Mouse (Mus musculus) neural tube, embryonic 14.5 days (tissue): ENCODE results near the gene Bri3. TPM values are rescaled to one million over a fixed set of nuclear protein-coding genes. Genes with fewer than 3 reads are reported as not detected.

ENCODE experiments used
- ATAC-seq: fragments of 200-750 bp; cut with Nextera tagmentation; 2 replicates; pipeline ENCODE4 v1.8.0; 2017; ENCODE audit warnings: low read depth, mild to moderate bottlenecking, moderate TSS enrichment, moderate library complexity
- H3K27ac ChIP-seq: fragments of 300-500 bp; sonication (generic); 2 replicates; pipeline ENCODE4 v1.5.1; 2014; ENCODE audit warnings: low read depth, mild to moderate bottlenecking, control low read depth, low read length, moderate library complexity, mixed read lengths
- H3K27me3 ChIP-seq: fragments of 300-500 bp; sonication (generic); 2 replicates; pipeline ENCODE4 v1.6.1; 2014; ENCODE audit warnings: low read length; ENCODE audit not compliant: control insufficient read depth, insufficient read depth
- H3K36me3 ChIP-seq: fragments of 300-500 bp; sonication (generic); 2 replicates; pipeline ENCODE4 v1.6.1; 2014; ENCODE audit warnings: low read length, mixed read lengths; ENCODE audit not compliant: control insufficient read depth, insufficient read depth
- H3K4me1 ChIP-seq: fragments of 300-500 bp; sonication (generic); 2 replicates; pipeline ENCODE4 v1.6.1; 2014; ENCODE audit warnings: low read length; ENCODE audit not compliant: control insufficient read depth, insufficient read depth
- H3K4me2 ChIP-seq: fragments of 300-500 bp; sonication (generic); 2 replicates; pipeline ENCODE4 v1.6.1; 2014; ENCODE audit warnings: mild to moderate bottlenecking, low read depth, low read length, control low read depth
- H3K4me3 ChIP-seq: fragments of 300-500 bp; sonication (generic); 2 replicates; pipeline ENCODE4 v1.5.1; 2014; ENCODE audit warnings: low read depth, low read length, control low read depth, mixed read lengths
- H3K9ac ChIP-seq: fragments of 300-500 bp; sonication (generic); replicated peaks from 2 replicates; pipeline ENCODE4 v1.6.1; 2014; ENCODE audit warnings: low read depth, mild to moderate bottlenecking, control low read depth, low read length, mixed read lengths
- H3K9me3 ChIP-seq: fragments of 300-500 bp; sonication (generic); 2 replicates; pipeline ENCODE4 v1.6.1; 2016; ENCODE audit warnings: low read length; ENCODE audit not compliant: control insufficient read depth
- WGBS: fragments of 180-500 bp; shearing (Covaris S2); extraction: QIAGEN DNeasy Blood & Tissue Kit; methylation state at CpG from one replicate; pipeline ENCODE4 v1.1.7; 2014; 5-methylcytosine and 5-hydroxymethylcytosine counted together
- polyA plus RNA-seq: library from polyadenylated mRNA; unstranded; fragments of >200 nt; fragmentation: Nextera tagmentation; extraction: Ambion mirVana; gene quantifications from 2 replicates; pipeline ENCODE4 v1.2.1, GENCODE M21; 2014

Gene Bri3
- polyA plus RNA-seq, 1 experiment from 2014 or later: 114 TPM

DNA sequence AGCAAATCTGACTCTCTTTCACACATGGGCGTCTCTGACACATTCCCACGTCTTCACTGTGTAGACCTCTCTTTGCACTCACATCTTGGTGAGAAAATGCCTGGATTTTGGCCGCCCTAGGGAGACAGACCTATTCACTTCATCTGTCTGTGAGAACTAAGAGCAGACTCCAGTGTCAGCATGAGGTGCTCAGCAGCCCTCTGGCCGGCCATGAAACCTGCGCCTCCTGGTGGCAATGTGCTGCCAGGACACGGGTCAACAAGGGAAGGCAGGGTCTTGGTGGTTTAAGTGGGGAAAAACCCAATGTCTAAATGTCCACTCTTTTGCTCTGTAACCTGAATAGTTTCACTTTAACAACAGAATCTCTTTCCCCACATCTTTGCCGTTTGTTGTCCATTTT is 29.8 kb upstream of the Bri3 start:
- no peak overlapping the region for H3K9ac ChIP-seq
- H3K4me2 ChIP-seq: no peak overlapping the region
- no peaks in the 10 kb centered on the region for H3K4me1 ChIP-seq
- H3K27ac ChIP-seq: no peak overlapping the region
- no peaks in the 10 kb centered on the region for H3K9me3 ChIP-seq
- peaks cover 25% of the 10 kb centered on the region for H3K36me3 ChIP-seq
- 37% methylated on average over 7 of the region's 7 CpGs for WGBS
- H3K27me3 ChIP-seq: no peaks in the 10 kb centered on the region
- ATAC-seq: no peak
- no peak overlapping the region for H3K4me3 ChIP-seq

DNA sequence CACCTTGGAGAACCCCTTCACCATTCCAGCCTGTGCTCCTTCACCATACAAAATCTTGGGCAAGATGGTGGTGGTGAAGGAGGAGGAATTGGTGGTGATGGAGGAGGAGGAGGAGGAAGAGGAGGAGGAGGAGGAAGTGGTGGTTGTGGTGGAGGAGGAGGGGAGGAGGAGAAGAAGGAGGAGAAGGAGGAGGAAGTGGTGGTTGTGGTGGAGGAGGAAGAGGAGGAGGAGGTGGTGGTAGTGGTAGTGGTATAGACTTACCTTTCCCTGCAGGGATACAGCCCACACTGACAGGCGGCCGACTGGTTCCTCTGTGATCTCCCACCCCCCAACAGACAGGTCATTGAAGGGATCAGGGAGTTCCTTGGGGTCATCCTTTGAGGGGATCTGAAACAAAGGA is 28.2 kb upstream of the Bri3 start:
- Histone ChIP-seq H3K27me3 (no peaks in the 10 kb centered on the region), H3K9ac (no peak overlapping the region), H3K4me3 (no peak overlapping the region), H3K27ac (no peak overlapping the region), H3K9me3 (no peaks in the 10 kb centered on the region), H3K4me2 (no peak overlapping the region), H3K36me3 (peaks cover 19% of the 10 kb centered on the region), H3K4me1 (no peaks in the 10 kb centered on the region)
- no peak for ATAC-seq
- 95% methylated on average over 2 of the region's 2 CpGs for WGBS

DNA sequence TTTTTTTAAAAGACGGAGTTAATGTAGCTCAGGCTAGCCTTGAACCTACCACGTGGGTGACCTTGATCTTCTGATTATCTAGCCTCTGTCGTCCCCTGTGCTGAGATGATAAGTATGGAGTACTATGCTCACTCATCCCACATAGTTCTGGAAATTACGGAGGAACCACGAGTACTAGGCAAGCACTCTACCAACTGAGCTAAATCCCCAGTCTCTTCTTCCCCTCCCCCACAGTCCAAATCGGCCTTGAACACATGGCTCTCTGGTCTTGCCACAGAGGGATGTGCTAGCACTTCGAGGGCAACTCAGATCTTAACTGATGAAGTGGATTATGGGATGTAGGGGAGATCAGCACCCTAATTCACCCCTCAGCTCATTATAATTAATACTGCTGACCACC is 26.2 kb upstream of the Bri3 start:
- H3K4me2 ChIP-seq: no peak overlapping the region
- no peak overlapping the region for H3K9ac ChIP-seq
- peaks cover 9% of the 10 kb centered on the region; the same call in 1 of the 2 replicates for H3K4me1 ChIP-seq
- H3K36me3 ChIP-seq: peaks cover 15% of the 10 kb centered on the region
- WGBS: 93% methylated on average over 7 of the region's 7 CpGs
- H3K27ac ChIP-seq: no peak overlapping the region
- no peaks in the 10 kb centered on the region for H3K27me3 ChIP-seq
- no peak for ATAC-seq
- H3K9me3 ChIP-seq: no peaks in the 10 kb centered on the region
- no peak overlapping the region for H3K4me3 ChIP-seq

DNA sequence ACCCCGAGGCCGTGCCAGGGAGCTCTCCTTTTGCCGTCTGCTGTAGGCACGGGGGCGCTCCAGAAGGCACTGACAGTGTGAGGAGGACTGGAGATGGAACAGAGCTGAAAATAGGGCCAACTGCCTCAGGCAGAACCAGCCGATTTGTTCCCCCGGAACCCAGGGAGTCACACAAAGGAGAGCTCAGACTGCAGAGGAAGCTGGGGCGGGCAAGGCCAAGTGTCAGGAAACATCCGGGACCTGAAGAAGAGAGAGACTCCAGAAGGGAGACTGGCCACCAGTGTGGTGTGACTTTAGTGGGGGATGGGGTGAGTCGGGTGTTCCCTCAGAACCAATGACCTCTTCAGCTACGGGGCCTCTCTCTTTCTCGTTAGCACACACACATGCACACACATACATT is 24.9 kb upstream of the Bri3 start:
- no peak for ATAC-seq
- WGBS: 74% methylated on average over 12 of the region's 12 CpGs

DNA sequence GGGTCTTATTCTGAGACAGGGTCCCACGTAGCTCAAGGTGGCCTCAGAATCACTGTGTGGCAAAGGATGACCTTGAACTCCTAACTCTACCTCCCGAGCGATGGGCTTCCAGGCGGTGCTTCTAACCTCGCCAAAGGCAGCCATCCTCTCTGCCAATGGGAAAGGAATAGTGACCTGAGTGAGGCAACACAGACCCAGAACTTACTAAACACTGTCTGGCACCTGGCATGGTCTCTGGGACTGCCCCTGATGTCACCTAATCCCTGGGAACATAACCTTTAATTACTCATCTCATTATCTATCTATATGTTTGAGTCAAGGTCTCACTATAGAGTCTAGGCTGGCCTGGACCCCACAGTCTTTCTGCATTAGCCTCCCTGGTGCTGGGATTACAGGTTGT is 24.3 kb upstream of the Bri3 start:
- H3K4me1 ChIP-seq: peaks cover 14% of the 10 kb centered on the region
- H3K4me3 ChIP-seq: no peak overlapping the region
- no peaks in the 10 kb centered on the region for H3K9me3 ChIP-seq
- H3K27me3 ChIP-seq: no peaks in the 10 kb centered on the region
- 0 out of 2 replicates have a peak, but pooled peaks cover 7% of the 10 kb centered on the region for H3K36me3 ChIP-seq
- no peak overlapping the region for H3K27ac ChIP-seq
- H3K4me2 ChIP-seq: no peak overlapping the region
- no peak for ATAC-seq
- WGBS: 94% methylated on average over 5 of the region's 5 CpGs
- H3K9ac ChIP-seq: no peak overlapping the region

More for the DNA sequence above, 24.9 kb upstream of the Bri3 start:
- Histone ChIP-seq H3K9ac (no peak overlapping the region), H3K9me3 (no peaks in the 10 kb centered on the region), H3K4me1 (peaks cover 12% of the 10 kb centered on the region), H3K36me3 (0 out of 2 replicates have a peak, but pooled peaks cover 7% of the 10 kb centered on the region), H3K4me2 (no peak overlapping the region), H3K4me3 (no peak overlapping the region), H3K27me3 (no peaks in the 10 kb centered on the region), H3K27ac (no peak overlapping the region)

DNA sequence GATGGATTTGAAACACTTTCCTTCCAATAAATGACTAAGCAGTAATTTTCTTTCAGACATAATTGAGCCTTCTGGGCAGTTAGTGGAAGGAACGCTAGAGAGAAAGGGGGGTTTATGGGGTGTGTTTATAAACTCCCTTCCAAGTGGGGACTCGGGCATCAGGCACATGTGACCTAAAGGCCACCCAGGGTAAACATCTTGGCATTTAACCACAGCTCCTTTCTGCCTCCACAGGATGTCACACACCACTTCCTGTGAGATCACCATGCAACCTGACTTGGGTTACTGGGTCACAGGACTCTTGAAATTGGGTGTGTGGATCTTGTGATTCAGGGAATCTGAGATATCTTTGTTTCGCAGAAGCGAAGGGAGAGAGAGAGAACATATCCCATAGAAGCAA is 22.9 kb upstream of the Bri3 start:
- Histone ChIP-seq H3K36me3 (0 out of 2 replicates have a peak, but pooled peaks cover 1% of the 10 kb centered on the region), H3K4me3 (no peak overlapping the region), H3K4me2 (no peak overlapping the region)

DNA sequence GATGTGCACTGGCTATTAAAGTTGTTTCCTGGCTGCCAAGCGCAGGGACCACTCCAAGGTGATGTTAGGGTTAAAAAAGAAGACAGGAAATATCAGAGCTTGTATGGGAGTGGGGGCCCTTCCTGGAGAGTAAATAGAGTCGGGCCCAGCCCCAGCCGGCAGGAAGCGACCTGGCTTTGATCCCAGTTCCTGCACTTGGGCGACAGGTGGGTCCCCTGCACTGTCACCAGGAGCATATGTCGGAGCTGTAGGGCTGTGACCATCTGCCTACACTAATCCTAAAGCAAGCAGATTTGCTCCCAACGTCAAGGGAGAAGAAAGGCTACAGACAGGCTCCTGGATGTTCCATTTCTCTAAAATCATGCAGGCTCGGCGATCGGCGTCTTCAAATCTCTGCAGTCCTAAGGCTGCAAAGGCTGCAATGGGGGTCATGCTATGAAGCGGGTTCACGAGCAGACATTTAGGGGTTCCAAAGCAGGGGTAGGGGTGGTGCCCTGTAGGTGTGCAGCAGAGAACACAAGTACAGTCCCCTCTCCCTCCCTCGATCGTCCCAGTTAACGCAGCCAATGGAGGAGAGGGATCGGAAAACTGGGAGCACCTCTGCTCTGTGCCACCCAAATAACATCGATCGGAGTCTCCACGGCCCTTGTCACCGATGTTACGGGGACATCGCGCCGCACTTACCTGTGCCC is 21.3 kb upstream of the Bri3 start:
- H3K27ac ChIP-seq: peak overlapping the region; percentile 45
- WGBS: 5% methylated on average over 25 of the region's 25 CpGs
- peak overlapping the region; percentile 44 for H3K4me3 ChIP-seq
- no peaks in the 10 kb centered on the region for H3K36me3 ChIP-seq
- peak; percentile 74; the same call in 1 of the 2 replicates for ATAC-seq
- peaks cover 14% of the 10 kb centered on the region for H3K4me1 ChIP-seq
- no peaks in the 10 kb centered on the region for H3K9me3 ChIP-seq
- no peaks in the 10 kb centered on the region for H3K27me3 ChIP-seq
- H3K4me2 ChIP-seq: peak overlapping the region; percentile 83
- peak overlapping the region; percentile 56 for H3K9ac ChIP-seq

More for the DNA sequence above, 22.9 kb upstream of the Bri3 start:
- Histone ChIP-seq H3K4me1 (peaks cover 14% of the 10 kb centered on the region), H3K27ac (no peak overlapping the region), H3K27me3 (no peaks in the 10 kb centered on the region), H3K9me3 (no peaks in the 10 kb centered on the region), H3K9ac (no peak overlapping the region)
- 69% methylated on average over 4 of the region's 4 CpGs for WGBS
- ATAC-seq: no peak

DNA sequence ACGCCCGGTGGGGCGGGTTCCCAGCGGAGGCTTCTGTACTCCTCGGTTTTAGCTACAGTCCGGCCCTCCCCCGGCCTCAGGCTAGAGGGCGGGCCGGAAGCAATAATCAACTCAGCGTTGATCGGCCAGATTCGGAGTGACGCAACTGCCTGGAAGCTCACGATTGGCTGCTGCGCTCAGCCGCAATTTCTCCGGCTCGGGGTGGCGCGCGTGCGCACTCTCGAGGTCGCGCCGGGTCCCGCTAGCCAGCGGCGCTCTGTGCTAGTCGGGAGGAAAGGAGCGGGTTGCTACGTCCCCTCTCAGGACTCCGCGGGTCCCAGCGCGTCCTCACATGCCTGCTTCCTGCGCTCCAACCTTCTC is 20.8 kb upstream of the Bri3 start, which contains the start of gene Tecpr1:
Gene Tecpr1, minus strand, starts transcription at position 113 of the 360 bp plus-strand sequence.
- H3K27me3 ChIP-seq: no peaks in the 10 kb centered on the region
- H3K27ac ChIP-seq: peak within 1 kb of the TSS; percentile 45
- H3K4me1 ChIP-seq: peaks cover 14% of the 10 kb centered on the region
- under 1% methylated on average over 28 of the region's 37 CpGs for WGBS
- H3K36me3 ChIP-seq: no peaks in the 10 kb centered on the region
- H3K9me3 ChIP-seq: no peaks in the 10 kb centered on the region
- H3K9ac ChIP-seq: peak within 1 kb of the TSS; percentile 56
- H3K4me3 ChIP-seq: peak within 1 kb of the TSS; percentile 44
- peak within 1 kb of the TSS; percentile 83 for H3K4me2 ChIP-seq
- ATAC-seq: peak; percentile 96

DNA sequence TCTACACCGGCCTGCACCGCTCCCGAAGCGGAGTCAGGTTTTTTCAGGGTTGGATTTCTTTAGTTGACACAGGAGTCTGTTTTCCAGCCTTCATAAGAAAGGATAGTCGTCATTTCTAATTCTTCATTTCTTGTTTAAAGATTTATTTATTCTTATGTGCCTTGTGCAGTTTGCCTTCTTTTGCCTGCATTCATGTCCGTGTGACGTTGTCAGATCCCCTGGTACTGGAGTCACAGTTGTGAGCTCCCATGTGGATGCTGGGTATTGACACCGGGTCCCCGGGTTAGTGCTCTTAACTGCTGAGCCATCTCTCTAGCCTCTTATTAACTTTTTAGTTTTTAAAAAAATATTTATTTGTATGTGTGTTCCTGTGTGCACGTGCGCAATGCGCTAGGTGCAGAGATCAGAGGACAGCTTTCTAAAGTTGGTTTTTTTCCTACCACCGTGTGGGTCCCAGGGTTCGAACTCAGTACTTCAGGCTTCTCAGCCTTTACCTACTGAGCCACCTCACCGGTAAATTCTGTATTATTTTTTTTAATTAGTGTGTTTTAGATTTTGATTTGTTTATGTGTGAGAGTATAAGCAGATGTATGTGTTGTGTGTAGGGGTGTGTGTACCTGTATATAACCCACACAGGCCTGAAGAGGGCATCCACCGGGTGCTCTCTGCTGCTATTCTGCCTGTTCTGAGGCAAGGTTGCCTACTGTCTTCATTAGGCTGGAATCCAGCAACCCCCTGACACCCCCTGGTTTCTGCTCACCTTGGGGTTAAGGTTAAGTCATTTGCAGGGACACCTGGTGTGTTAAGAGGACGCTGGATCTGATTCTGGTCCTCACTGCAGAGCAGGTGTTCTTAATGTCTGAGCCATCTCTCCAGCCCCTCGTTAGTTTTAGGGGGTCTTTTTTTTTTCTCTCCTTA is 20.1 kb upstream of the Bri3 start:
- H3K27me3 ChIP-seq: no peaks in the 10 kb centered on the region

More for the DNA sequence above, 20.1 kb upstream of the Bri3 start:
- Histone ChIP-seq H3K4me1 (peaks cover 14% of the 10 kb centered on the region), H3K9me3 (no peaks in the 10 kb centered on the region), H3K4me2 (peak overlapping the region; percentile 83), H3K9ac (peak overlapping the region; percentile 56), H3K36me3 (no peaks in the 10 kb centered on the region), H3K4me3 (peak overlapping the region; percentile 44), H3K27ac (peak overlapping the region; percentile 31)
- WGBS: 26% methylated on average over 18 of the region's 18 CpGs
- peak; percentile 50 for ATAC-seq
